Mouse (Mus musculus) bone marrow macrophage, adult 2 months (primary cell): ENCODE data around the gene Bptf. TPM values are rescaled to one million over a fixed set of nuclear protein-coding genes. Genes with fewer than 3 reads are reported as not detected.

Source experiments
- H3K27ac ChIP-seq: 2 replicates; pipeline ENCODE4 v1.5.1; 2012; ENCODE audit warnings: low read depth, low read length; ENCODE audit not compliant: insufficient read depth
- H3K4me1 ChIP-seq: 2 replicates; pipeline ENCODE4 v1.6.1; 2012; ENCODE audit warnings: low read length; ENCODE audit not compliant: control insufficient read depth, insufficient read depth
- H3K4me3 ChIP-seq: 2 replicates; pipeline ENCODE4 v1.5.1; 2012; ENCODE audit warnings: mild to moderate bottlenecking, low read length, moderate library complexity; ENCODE audit not compliant: insufficient read depth
- CTCF ChIP-seq: IDR thresholded peaks from 2 replicates; pipeline ENCODE4 v1.5.1; 2012; ENCODE audit warnings: low read depth, mild to moderate bottlenecking, low read length, moderate library complexity
- POLR2A ChIP-seq: IDR thresholded peaks from 2 replicates; pipeline ENCODE4 v1.6.1; 2012; ENCODE audit warnings: mild to moderate bottlenecking, low read depth, low read length, borderline replicate concordance
- polyA plus RNA-seq: library from polyadenylated mRNA; stranded (reverse); fragments of >200 nt; gene quantifications from 2 replicates; pipeline ENCODE4 v1.2.4, GENCODE M21; 2012; ENCODE audit not compliant: missing spikeins, insufficient read depth, insufficient read length

Bptf gene
- polyA plus RNA-seq, 1 experiment, result 38.2 TPM

DNA sequence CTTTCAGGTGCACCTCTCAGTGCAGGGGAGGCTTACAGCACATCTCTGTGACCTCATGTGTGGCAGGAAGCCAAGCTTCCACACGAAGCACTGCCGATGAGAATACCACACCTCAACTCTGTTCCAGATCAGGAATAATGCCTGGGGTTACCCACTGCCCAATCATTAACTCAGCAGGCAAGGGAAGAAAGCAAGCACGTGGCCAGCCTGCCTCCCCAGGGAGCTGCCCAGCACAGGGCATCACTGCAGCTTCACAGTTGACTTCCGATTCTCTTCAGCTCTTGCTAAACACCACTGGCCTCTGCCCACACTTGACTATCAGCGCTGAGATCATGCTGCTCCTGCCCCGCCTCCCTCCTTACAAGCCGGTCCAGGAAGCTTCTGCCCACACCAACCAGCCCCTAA, 7.6 kb downstream of the Bptf start:
- peak overlapping the region; percentile 12; the same call in 1 of the 2 replicates for H3K27ac ChIP-seq
- H3K4me3 ChIP-seq, result 0 out of 2 replicates have a peak overlapping the region, but pooled peaks have one; percentile 11
- H3K4me1 ChIP-seq, result peaks cover 20% of the 10 kb centered on the region
- TF ChIP-seq POLR2A, result no peak
- TF ChIP-seq CTCF, result no peak

DNA sequence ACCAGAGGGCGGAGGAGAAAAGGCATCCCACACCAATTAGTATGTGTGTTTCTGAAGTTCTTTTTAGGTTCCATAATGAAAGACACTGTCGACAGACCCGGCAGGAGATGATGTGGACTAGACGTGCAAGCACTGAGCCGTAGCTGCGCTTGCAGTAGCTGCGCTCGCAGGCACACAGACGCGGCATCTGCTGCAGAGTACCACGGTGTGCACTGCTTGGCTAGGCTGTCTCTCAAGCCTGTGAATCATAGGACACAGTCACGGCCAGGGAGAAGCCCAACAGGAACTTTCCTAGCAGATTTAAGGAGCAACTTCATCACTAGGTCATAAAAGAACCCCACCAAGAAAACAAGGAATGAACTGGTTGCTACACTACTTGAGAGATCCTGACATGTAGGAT, 14.1 kb downstream of the Bptf start:
- no peak overlapping the region for H3K27ac ChIP-seq
- no peaks in the 10 kb centered on the region for H3K4me1 ChIP-seq
- TF ChIP-seq CTCF, result no peak
- no peak for TF ChIP-seq POLR2A
- H3K4me3 ChIP-seq, result no peak overlapping the region

DNA sequence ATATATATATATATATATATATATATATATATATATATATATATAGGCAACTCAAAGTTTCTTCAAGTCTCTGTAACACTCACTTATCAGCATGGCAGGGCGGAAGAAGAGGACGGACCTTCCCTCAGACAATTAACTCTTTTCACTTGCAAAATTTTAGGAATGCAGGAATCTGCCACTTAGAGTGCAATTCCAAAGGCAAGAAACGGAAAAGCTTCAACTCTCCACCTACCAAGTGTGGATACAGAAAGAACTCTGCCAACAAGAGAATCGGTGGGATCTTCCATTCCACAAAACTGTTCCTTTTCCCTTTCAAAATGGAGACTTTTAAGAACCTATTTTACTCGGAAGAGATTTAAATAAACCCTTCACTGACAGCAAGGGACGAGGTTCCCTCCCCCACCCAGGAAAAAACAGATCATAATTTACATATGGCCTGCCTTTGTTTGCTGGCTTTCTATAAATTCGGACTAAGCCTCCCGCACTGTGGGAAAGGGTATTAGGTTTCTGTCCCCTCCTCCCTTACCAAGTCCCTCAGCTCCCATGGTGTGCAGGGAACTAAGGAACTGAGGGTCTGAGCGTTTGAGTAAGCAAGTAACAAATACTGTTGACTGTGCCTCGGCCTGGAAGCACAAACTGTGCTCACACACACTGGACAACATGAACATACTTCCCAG, 17.9 kb downstream of the Bptf start:
- no peak overlapping the region for H3K27ac ChIP-seq
- TF ChIP-seq CTCF (no peak), POLR2A (no peak)
- no peak overlapping the region for H3K4me3 ChIP-seq
- H3K4me1 ChIP-seq, result no peaks in the 10 kb centered on the region

DNA sequence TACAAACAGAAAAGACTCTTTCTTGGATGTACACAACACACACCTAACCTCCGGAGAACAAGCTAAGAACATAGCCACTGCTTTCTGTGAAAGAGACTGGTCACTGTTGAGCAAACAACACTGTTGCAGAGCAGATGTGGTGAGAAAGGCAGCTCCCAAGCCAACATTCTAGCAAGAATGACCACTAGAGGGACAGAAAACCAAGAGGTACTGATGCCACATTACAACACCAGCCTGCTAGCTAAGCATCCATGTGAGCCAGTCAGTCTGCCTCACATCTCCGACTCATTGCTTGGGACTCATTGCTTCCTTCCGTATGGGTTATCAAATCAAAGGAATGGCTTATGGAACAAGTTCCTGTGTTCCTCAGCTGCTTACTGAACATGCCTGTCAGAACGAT, 18.8 kb downstream of the Bptf start:
- Histone ChIP-seq H3K27ac (no peak overlapping the region), H3K4me1 (no peaks in the 10 kb centered on the region), H3K4me3 (no peak overlapping the region)
- TF ChIP-seq POLR2A, result no peak
- TF ChIP-seq CTCF, result no peak

DNA sequence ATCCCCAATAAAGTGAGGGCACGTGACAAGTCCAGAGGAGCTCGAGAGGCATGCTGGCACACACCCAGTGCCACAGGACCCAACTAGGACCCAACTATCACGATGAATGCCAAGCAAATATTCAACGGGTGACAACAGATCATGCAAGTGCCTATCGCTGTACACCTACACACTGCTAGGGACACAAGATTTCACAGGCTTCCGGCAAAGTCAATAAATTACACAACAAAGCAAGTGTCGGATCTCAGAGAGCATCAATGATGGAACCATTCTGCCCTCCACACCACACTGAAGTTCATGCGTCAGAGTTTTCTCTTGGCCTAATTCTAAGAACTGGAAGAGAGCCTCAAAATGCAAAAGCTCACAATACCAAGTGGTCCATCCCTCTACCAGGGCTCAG, 22.3 kb downstream of the Bptf start:
- no peak for TF ChIP-seq POLR2A
- TF ChIP-seq CTCF, result no peak
- no peak overlapping the region for H3K27ac ChIP-seq
- H3K4me1 ChIP-seq, result no peaks in the 10 kb centered on the region
- H3K4me3 ChIP-seq, result no peak overlapping the region

DNA sequence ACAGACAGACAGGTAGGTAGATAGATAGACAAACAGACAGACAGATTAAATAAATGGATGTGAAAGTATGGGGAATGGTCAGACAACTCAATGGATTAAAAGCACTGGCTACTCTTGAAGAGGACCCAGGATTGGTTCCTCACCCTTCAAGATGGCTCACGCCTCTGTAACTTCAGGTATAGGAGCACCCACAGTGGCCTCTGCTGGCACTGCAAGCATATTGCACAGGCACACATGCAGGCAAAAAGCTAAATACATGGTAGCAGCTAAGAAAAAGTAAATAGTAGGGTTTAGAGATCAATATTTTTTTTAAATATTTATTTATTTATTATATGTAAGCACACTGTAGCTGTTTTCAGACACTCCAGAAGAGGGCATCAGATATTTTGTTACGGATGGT, 23.0 kb downstream of the Bptf start:
- Histone ChIP-seq H3K4me1 (peaks cover under 1% of the 10 kb centered on the region), H3K27ac (no peak overlapping the region), H3K4me3 (no peak overlapping the region)
- no peak for TF ChIP-seq CTCF
- TF ChIP-seq POLR2A, result no peak

DNA sequence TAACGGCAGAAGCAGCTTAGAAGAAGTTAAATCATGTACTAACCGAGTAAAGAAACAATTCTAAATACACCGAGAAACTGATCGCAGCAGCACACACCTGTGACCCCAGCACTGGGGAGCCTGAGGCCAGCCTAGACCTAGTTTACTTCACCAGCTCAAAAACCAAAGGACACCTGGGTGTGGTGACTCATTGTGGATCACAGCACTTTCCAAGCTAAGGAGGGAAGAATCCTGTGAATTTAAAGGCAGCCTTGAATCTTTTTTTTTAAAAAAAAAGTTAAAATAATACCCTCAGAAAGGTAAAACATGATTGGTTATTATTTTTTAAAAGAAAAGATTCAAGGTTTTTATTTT, 24.2 kb downstream of the Bptf start:
- Histone ChIP-seq H3K4me1 (peaks cover 11% of the 10 kb centered on the region), H3K4me3 (no peak overlapping the region), H3K27ac (no peak overlapping the region)
- TF ChIP-seq POLR2A, result no peak
- TF ChIP-seq CTCF, result no peak

DNA sequence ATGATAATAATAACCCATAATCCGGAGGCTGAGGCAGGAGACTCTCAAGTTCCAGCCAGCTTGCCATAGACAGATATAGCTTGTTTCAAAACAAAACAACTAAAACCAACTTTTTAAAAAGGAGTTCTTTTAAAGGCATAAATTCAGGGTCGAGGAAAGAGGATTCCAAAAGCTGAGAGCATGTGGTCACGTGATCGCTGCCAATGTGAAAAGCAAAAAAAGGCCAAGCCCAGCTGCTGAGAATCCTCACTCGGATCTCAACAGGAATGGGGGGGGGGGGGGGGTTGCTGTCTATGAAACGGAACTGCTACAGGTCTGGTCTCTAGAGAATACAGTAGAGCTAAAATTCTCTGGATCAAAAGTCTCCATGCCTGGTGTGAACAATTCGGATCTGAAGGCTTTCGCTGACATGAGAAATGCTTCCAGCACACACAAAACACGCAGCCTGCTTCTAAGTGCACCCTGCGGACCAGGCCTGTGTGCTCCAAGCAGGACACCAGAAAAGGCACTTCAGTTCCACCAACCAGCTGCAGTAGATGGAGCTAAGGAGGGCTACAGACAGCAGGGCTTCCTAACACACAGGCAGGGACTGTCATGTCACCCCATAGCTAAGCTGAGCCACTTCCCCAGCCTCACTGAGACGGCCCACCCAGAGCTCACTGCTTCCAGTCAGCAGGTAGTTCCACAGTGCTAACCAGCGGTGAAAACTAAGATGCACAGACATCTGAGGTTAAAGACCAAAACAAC, 24.8 kb downstream of the Bptf start:
- Histone ChIP-seq H3K27ac (no peak overlapping the region), H3K4me3 (no peak overlapping the region), H3K4me1 (peaks cover 17% of the 10 kb centered on the region)
- TF ChIP-seq POLR2A, result no peak
- no peak for TF ChIP-seq CTCF

DNA sequence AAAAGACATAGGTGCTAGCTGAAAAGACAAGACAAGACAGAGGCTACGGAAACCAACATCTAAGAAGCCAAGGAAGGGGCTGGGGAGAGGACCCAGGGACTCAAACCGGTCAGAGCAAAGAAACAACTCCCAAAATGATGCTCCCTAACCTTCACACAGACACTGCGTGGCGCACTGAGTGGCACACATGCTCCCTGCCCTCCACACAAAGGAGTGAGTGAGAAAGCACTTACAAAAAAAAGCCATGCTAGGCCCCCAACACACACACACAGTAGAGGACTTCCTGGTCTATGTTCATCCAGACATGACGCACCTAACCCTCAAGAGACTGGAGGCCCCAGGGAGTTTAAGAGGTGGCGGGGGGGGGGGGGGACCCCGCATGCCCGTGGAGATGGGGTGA, 25.5 kb downstream of the Bptf start:
- H3K4me3 ChIP-seq, result no peak overlapping the region
- peaks cover 21% of the 10 kb centered on the region for H3K4me1 ChIP-seq
- no peak overlapping the region for H3K27ac ChIP-seq
- TF ChIP-seq CTCF, result no peak
- no peak for TF ChIP-seq POLR2A

DNA sequence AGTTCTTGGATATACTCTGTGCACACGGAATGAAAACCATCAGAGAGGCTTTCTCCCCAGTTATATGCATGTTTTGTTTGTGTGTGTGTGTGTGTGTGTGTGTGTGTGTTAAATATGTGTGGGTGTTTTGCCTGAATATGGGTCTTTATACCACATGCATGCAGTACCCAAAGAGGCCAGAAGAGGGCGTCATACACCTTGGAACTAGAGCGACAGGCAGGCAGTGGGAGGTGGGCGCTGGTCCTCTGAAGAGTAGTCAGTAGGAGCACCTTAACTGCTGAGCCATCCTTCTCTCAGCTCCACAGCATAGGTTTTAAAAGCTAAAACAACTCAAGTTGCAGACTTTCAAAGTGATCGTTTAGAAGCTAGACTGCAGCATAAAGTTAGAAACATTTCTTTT, 26.7 kb downstream of the Bptf start:
- Histone ChIP-seq H3K4me1 (peaks cover 21% of the 10 kb centered on the region), H3K27ac (no peak overlapping the region), H3K4me3 (no peak overlapping the region)
- TF ChIP-seq POLR2A (no peak), CTCF (peak; percentile 100)
